Mouse (Mus musculus) liver, embryonic 14.5 days (tissue): ENCODE data around the gene Mpnd. TPM values are rescaled to one million over a fixed set of nuclear protein-coding genes. Genes with fewer than 3 reads are reported as not detected.

Experiments
- ATAC-seq: fragments of 200-750 bp; cut with Nextera tagmentation; 2 replicates; pipeline ENCODE4 v1.8.0; 2017; ENCODE audit warnings: moderate number of reproducible peaks, mild to moderate bottlenecking, moderate library complexity; ENCODE audit not compliant: insufficient read depth
- DNase-seq, 3 experiments: peaks; one replicate each; pipeline ENCODE4 v3.0.0-alpha.2; 2012 to 2013; ENCODE audit warnings: low read depth in 3 of 3, low spot score in 3 of 3
- H3K27ac ChIP-seq: fragments of 300-500 bp; sonication (generic); 2 replicates; pipeline ENCODE4 v1.5.1; 2014; ENCODE audit warnings: moderate library complexity, mild to moderate bottlenecking, control low read depth, inconsistent platforms
- H3K27me3 ChIP-seq: fragments of 300-500 bp; sonication (generic); 2 replicates; pipeline ENCODE4 v1.6.1; 2014; ENCODE audit warnings: mild to moderate bottlenecking, low read length, moderate library complexity; ENCODE audit not compliant: control insufficient read depth, insufficient read depth
- H3K36me3 ChIP-seq: fragments of 300-500 bp; sonication (generic); replicated peaks from 2 replicates; pipeline ENCODE4 v1.6.1; 2014; ENCODE audit warnings: low read depth; ENCODE audit not compliant: control insufficient read depth, insufficient read depth
- H3K4me1 ChIP-seq, 2 experiments: fragments of 200-500 bp in 1 of 2; fragments of 300-500 bp in 1 of 2; sonication (generic) in 1 of 2; replicated peaks; 2 replicates each; pipeline ENCODE4 v1.6.1; 2012 to 2014; ENCODE audit warnings: antibody characterized with exemption in 1 of 2, inconsistent platforms in 1 of 2, low read length in 1 of 2; ENCODE audit not compliant: control insufficient read depth in 2 of 2, insufficient read depth in 2 of 2
- H3K4me2 ChIP-seq: fragments of 300-500 bp; sonication (generic); 2 replicates; pipeline ENCODE4 v1.6.1; 2014; ENCODE audit warnings: low read depth, mild to moderate bottlenecking, control low read depth, moderate library complexity
- H3K4me3 ChIP-seq, 2 experiments: fragments of 200-500 bp in 1 of 2; fragments of 300-500 bp in 1 of 2; sonication (generic) in 1 of 2; 2 replicates each; pipeline ENCODE4 v1.5.1; 2012 to 2014; ENCODE audit warnings: low read depth in 2 of 2, low read length in 2 of 2, mild to moderate bottlenecking in 2 of 2, control low read depth in 1 of 2, inconsistent platforms in 1 of 2, moderate library complexity in 1 of 2; ENCODE audit not compliant: insufficient read depth in 1 of 2
- H3K9ac ChIP-seq: fragments of 300-500 bp; sonication (generic); replicated peaks from 2 replicates; pipeline ENCODE4 v1.6.1; 2014; ENCODE audit warnings: mild to moderate bottlenecking, control low read depth, moderate library complexity
- H3K9me3 ChIP-seq: fragments of 300-500 bp; sonication (generic); 2 replicates; pipeline ENCODE4 v1.6.1; 2016; ENCODE audit warnings: low read length, mixed read lengths; ENCODE audit not compliant: control insufficient read depth
- CTCF ChIP-seq: IDR thresholded peaks from 2 replicates; pipeline ENCODE4 v1.5.1; 2016; ENCODE audit warnings: antibody characterized with exemption, low read depth, control low read depth
- EP300 ChIP-seq: IDR thresholded peaks from 2 replicates; pipeline ENCODE4 v1.6.1; 2016; ENCODE audit warnings: antibody characterized with exemption, low read depth
- WGBS: fragments of 180-500 bp; shearing (Covaris S2); extraction: QIAGEN DNeasy Blood & Tissue Kit; methylation state at CpG from one replicate; pipeline ENCODE4 v1.1.7; 2014; ENCODE audit not compliant: insufficient replicate concordance; 5-methylcytosine and 5-hydroxymethylcytosine counted together
- polyA plus RNA-seq, 2 experiments: library from polyadenylated mRNA; depleted of rRNA in 1 of 2; stranded (reverse) in 1 of 2; unstranded in 1 of 2; fragments of >200 nt; fragmentation: Nextera tagmentation in 1 of 2; extraction: Ambion mirVana in 1 of 2; gene quantifications; 2 replicates each; pipeline versions ENCODE4 v1.2.1 to v1.2.3; 2012 to 2014

The Mpnd gene
- polyA plus RNA-seq, 2 experiments, result 12.9 to 15.7 TPM

DNA sequence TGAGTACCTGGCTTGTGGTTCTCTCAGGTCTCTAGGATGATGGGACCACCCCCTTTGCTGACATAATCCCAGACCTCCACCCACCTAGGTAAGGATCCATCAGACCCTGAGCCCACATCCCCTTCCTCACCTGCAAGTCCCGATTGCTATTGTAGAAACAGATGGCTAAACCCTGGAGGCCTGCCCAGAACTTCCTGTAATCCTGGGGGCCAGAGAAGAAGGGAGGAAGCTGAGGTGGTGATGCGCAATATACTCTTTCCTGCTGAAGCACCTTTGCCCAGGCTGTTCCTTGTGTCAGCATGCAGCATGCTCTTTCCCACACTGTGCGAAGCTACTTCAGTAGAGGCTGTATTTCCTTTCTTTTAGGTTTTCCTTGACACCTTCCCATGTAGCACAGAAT, 2.5 kb upstream of the Mpnd start:
- WGBS, result 45% methylated on average over 3 of the region's 3 CpGs
- no peaks in the 10 kb centered on the region for H3K36me3 ChIP-seq
- no peak for ATAC-seq
- no peak for DNase-seq
- no peak overlapping the region for H3K4me3 ChIP-seq
- TF ChIP-seq EP300, result no peak
- TF ChIP-seq CTCF, result no peak
- H3K9me3 ChIP-seq, result no peaks in the 10 kb centered on the region
- H3K27me3 ChIP-seq, result no peaks in the 10 kb centered on the region
- no peak overlapping the region for H3K27ac ChIP-seq
- no peak overlapping the region for H3K9ac ChIP-seq
- peaks cover 0 to 6% of the 10 kb centered on the region in 2 experiments; a peak in 2 of 4 replicates for H3K4me1 ChIP-seq
- no peak overlapping the region for H3K4me2 ChIP-seq

DNA sequence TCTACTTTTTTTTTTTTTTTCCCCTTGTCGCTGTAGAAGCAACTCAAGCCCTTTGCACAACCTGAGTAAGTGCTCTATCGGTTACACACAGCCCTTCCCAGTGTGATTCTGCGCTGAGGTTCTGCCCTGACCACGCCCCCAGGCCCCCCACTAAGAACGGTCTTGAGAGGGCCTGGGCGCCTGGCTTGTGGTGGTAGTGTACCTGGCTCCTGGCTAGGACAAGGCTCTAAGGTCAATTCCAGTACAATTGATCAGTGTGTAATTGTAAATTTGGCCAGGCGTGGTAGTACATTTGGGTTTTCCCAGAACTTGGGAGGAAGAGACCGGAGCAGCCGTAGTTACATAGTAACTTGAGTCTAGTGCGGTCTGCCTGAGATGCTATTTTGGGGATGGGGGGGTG, 1.4 kb downstream of the Mpnd start:
- no peak overlapping the region for H3K9ac ChIP-seq

GRCm38 (mm10) chr17:56007444-56008355, 2.2 kb downstream of the Mpnd start:
- Histone ChIP-seq H3K9me3 (no peaks in the 10 kb centered on the region), H3K4me3 (no peak overlapping the region), H3K4me2 (peak overlapping the region; percentile 95; the same call in 1 of the 2 replicates), H3K4me1 (peaks cover 0 to 18% of the 10 kb centered on the region in 2 experiments; a peak in 3 of 4 replicates), H3K27me3 (no peaks in the 10 kb centered on the region), H3K9ac (no peak overlapping the region), H3K27ac (no peak overlapping the region), H3K36me3 (no peaks in the 10 kb centered on the region)
- peak; percentile 5; the same call in 1 of the 2 replicates for ATAC-seq
- no peak for TF ChIP-seq EP300
- TF ChIP-seq CTCF, result no peak
- 41% methylated on average over 13 of the region's 14 CpGs for WGBS
- no peak for DNase-seq

More for the DNA sequence above, 1.4 kb downstream of the Mpnd start:
- no peak overlapping the region for H3K4me3 ChIP-seq
- H3K36me3 ChIP-seq, result no peaks in the 10 kb centered on the region
- TF ChIP-seq CTCF (no peak), EP300 (no peak)
- peaks cover 0 to 18% of the 10 kb centered on the region in 2 experiments; a peak in 3 of 4 replicates for H3K4me1 ChIP-seq
- H3K4me2 ChIP-seq, result no peak overlapping the region
- ATAC-seq (no peak), DNase-seq (no peak)
- 62% methylated on average over 10 of the region's 10 CpGs for WGBS
- no peaks in the 10 kb centered on the region for H3K9me3 ChIP-seq
- H3K27me3 ChIP-seq, result no peaks in the 10 kb centered on the region
- H3K27ac ChIP-seq, result no peak overlapping the region

DNA sequence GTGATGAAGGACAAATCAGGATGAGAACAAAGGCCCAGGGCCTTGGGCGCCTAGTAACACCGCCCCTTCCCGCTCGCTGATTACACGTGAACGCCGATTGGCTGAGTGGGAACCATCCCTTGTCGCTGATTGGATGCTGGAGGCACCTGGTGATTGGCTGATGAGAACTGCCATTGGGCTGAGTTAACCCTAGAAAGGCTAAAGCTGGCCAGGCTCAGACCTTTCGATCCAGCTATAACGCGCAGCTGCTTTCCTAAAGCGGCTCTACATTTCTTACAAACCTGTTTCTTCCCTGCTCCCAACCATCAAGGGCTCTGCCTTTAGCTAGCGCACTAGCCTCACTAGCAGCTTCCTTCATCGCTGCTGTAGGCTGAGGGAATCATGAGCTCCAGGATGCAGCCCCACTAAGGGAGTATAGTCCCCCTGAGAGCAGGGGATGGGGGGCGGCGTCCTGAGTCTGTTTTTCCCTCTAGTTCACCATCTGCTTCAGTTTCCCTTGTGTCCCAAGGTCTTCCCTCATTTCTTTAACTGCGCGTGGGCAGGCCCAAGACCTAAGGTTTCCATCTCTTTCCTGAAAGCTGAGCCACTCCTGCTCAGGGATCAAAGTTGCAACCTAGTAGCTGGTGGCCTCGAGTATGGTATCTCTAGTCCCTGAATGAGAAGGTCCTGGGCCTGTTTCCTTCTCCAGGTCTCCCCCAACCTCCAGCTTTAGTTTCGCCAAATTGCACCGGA, 3.0 kb downstream of the Mpnd start:
- WGBS, result under 1% methylated on average over 21 of the region's 21 CpGs
- Histone ChIP-seq H3K36me3 (no peaks in the 10 kb centered on the region), H3K4me2 (peak overlapping the region; percentile 95), H3K9ac (peak overlapping the region; percentile 55), H3K9me3 (no peaks in the 10 kb centered on the region), H3K4me1 (peaks cover 0 to 18% of the 10 kb centered on the region in 2 experiments; a peak in 3 of 4 replicates), H3K27ac (peak overlapping the region; percentile 59), H3K4me3 (peak overlapping the region; percentile 62 to 77), H3K27me3 (no peaks in the 10 kb centered on the region)
- ATAC-seq (peak; percentile 83), DNase-seq (peak; percentile 89 to 91 (median 90))
- TF ChIP-seq EP300, result no peak
- no peak for TF ChIP-seq CTCF
